Mouse (Mus musculus) kidney, adult 18-20 months (tissue): ENCODE measurements around the gene Plpp4.

Experiments
- DNase-seq: peaks from one replicate; pipeline ENCODE4 v3.0.0; 2021

The Plpp4 gene

DNA sequence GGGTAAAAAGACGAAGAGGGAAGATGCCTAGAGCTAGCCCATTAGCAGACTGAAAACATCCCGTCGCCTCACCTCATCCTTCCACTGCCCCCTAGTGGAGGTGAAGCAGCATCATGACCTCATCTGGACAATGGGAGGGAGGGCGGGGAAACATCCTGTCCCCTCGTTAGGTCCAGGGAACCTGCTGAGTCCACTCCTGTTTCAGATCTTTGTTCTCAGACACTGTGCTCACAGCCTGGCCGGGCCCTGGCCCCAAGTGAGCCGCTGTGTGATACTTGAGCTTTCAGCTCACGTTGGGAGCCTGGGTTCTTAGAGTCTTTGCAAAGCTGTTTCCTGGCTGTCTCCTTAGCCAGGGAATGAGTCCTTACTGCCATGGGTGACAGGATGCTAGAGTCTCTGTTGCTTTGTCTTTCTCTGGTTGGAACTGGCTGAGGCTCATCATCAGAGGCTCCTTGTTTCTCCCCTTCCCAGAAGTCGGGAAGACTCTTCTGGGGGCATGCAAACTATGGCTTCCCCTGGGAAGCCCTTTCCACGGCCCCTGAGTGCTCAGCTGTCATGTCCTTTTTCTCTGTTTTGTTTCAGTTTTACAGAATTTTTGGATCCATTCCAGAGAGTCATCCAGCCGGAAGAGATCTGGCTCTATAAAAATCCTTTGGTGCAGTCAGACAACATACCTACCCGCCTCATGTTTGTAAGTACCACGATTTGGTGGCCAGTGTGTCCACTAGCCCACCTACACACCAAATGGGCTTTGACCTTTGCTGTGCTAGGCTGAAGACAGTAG, 50.4 kb downstream of the Plpp4 start:
- no peak for DNase-seq

DNA sequence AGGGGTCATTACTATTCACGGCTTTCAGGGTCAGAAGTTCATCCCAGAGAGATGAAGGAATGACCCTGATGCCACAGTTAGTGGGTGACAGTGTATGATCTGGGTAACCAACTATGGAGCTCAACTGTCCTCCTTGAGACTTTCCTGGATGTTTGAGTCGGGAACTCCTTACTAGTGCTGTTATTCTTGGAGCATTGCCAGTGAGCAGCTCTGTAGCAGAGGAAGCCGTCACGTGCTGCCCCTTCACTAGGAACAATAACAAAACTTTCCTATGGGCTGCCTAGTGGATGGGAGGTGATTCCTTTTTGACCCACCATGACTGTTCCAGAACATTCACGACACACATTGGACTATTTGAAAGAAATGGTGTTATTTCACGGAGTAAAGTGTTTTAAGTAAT, 51.8 kb downstream of the Plpp4 start:
- no peak for DNase-seq

DNA sequence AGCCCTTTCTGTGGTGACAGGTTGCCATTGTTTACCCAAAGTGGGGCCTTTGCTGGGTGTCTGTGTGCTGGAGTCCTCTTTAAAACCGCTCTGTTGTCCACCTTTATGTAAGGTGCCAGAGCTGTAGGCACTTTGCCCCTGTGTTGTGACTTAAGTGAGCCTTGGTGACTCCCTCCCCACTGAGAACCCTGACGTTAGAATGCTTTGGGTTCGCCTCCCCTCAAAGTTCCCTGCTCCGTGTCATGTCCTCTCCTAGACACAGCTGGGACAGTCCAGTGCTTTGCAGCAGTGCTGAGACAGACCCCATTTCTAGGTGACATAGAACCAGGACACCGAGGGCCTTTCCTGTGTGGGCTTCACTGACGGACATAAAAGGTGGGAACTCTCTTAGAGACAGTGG, 55.7 kb downstream of the Plpp4 start:
- no peak for DNase-seq

DNA sequence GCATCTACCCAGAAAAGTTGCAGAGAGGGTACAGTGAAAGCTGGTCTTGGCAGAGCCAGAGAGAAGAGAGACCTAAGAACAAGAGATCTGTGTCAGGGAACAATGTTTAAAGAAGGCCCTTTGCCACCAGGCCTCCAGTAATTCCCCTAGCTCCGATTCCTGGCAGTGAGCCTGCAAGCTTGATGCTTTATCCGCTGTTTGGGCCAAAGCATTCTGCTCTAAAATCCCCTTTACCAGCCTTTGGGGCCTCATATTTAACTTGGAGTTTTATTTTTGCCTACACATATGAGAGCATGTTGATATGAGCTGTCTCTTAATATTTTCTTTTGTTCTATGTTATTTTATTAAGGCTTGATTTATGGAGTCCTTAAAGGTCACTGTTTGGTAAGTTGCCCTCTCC, 57.1 kb downstream of the Plpp4 start:
- DNase-seq: no peak

DNA sequence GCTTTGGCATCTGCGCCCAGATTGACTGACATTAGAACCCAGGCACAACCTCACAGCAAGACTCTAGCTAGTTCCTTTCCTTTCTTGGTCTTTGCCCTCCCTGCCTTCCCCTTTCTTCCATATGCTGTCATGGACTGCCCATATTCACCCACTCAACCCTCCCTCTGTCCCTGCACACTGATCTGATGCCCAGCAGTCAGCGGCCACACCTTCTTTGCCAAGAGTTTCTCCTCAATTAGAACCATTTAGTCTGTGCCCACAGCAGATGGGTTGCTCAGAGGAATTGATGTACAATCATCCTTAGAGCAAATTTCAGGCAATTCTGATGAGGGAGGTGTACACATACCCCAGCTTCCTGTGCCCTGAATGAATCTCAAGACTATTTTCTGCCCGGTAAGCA, 83.3 kb downstream of the Plpp4 start:
- no peak for DNase-seq

DNA sequence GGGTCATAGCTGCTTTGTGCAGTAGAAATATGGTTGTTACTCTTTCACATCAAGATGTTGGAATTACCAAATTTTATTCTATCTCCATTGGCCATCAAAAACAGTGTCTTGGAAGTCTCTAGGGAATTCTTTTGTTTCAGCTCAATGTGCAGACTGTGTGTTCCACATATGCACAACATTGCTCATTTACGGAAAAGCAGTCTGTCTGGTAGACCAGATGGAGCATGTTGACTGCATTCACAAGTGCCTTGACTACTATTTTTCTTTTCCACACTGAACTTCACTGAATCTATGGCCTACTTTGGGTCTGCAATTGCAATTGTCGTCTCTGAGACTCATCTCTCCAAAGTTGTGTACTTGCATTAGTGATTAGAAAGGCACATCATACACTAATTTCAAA, 98.7 kb downstream of the Plpp4 start:
- DNase-seq: no peak

DNA sequence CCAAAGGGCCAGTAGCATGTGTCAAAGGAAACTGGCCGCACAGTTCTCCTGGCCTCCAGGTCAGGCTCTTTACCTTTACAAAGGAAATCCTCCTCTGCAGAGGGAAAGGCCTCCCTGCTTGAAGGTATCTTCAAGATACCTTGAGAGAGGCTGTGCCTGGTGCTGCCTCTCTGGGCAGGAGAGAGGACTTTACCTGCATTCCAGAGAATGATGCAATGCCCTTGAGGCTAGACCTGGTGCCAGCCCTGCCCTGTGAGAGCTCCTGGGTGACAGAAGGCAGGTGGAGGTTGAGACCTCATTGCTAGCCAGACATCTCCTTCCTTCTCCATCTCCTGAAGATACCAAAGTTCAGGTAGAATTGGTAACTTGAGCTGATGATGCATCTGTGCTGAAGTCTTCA, 118.5 kb downstream of the Plpp4 start:
- no peak for DNase-seq

DNA sequence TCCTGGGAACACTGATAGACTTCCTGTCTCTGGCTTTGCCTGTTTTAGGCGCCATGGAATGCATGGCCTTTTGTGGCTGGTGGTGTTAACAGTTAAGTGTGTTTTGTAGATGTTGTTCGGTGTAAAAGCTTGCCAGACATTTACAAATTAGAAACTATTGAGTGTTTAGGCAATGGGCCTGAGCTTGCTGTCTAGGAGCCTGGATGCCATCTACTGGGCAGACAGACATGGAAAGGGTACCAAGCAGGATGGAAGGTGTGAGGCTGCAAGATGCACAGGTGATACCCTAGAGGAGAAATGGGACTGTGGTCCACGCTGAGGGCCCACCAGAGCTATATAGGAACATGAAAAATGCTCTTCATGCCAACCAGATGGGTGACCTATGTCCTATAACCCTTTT, 128.3 kb downstream of the Plpp4 start:
- no peak for DNase-seq

DNA sequence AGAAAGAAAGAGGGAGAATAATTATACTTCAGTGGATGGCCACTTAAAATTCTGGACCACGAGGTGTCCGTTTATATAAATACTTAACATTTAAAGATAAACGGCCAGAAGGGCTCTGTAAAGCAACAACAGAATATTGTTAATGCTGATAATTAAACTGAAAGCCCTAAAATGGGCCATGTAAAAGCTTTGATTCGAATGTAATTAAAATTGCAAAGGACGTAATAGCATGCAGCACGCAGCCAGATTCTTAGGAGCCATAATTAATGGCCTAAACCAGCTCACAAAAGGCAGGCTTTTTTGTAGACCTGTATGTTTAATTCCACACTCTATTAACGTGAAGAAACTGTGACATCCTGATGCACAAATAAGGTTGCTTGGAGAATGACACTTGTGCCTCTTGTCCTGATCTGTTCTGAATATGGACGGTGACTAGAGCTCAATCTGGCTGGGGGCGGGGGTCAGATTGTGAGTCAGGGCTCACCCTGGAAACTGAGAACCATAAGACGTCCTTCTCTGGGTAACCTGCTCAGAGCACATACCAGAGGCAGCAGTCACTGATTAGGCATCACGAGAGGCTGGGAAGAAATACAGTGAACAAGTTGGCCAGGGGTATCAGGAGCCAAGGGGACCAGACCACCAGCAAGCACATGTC, 136.1 kb downstream of the Plpp4 start:
- DNase-seq: no peak

DNA sequence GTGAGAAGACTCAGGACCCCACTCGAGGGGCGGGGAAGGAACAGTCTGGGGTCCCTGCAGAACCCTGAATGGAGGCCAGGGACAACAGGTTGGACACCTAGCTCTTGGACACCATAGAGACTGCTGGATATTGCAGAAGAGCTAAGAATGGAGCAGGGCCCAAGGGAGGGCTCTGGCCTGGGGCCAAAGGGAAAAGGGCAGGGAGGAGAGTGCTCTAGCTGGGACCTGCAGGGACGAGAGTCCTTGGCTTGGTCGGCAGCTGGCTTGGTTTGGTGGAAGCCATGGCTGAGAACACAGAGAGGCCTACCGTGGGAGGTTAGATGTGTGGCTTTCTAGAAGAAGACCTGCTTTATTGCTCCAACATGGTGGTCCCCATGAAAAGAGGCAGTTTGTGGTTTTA, 139.7 kb downstream of the Plpp4 start:
- DNase-seq: no peak

DNA sequence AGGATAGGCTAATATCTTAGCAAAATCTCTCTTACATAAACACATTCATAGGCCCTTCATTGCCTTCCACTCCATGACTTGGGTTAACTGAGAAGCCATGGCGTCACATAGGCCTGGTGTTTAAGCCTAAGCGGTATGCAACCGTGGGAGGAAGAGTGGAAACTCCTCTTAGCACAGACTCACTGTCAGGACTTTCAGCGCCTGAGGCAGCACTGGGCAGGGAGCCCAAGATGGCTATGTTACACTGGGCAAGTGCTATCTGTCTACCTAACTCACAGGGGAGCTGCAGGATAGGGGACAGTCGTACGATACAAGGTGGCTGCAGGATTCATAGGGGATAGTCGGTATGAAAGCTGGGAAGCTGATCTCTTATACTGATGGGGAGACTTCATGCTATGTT, 142.2 kb downstream of the Plpp4 start:
- DNase-seq: no peak

DNA sequence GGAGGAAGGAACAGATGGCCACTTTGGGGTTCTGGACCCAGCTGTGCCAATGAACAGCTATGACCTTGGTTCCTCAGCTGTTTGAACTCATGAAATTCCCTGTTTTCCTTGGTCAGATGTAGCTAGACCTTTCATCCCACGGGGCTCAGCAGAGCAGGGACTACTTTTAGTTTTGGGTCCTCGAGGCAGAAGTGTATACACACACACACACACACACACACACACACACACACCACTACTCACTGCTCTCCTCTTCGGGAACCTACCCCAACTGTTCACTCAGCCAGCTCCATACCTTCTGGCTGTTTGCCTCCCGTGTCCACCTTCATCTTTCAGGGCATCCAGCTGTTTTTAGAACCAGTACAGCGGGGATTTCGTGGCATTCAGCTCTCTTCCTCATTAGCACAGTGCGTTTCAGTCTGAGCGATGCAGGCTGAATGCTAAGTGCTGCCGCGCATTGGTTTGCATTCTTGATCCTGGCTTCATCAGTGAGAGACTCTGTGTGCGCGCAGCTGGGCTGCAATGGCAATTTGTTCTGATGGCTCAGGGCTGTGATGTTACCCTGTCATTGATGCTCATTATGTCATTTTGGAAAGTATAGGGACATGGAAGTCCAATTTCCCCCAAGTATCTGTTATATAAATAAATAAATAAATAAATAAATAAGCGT, 146.0 kb downstream of the Plpp4 start:
- DNase-seq: no peak

DNA sequence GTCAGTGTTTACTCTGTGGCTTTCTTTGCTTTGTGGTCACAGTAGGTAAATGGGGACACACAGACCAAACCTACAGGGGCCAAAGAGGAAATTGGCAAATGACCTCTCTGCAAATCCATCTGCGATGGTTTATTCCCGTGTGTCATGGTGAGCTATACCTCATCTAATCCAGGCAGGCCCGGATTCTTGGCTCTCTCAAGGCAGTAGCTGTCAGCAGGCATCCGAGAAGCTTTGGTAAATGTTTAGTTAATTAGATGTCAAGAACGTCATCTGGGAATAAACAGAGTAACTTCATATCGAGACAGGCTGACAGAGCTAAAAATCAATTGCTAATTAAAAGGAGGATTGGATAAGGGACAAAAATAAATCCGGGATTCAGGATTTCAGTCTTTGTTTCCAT, 149.2 kb downstream of the Plpp4 start:
- DNase-seq: no peak

DNA sequence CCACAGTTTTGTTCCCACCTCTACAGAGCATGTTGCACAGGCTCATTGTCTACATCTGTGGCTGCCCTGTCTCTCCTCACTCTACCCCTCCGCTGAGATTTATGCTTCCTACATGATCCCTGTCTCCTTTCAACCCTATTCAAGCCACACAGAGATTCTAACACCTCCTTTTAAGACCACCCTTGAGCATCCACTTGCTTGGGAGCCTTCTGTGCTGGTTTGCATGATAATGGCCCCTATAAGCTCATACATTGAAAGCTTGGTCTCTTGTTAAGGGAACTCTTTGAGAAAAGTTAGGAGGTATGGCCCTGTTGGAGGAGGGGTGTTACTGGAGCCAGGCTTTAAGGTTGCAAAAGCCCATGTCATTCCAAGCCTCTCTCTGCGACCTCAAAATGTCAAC, 155.9 kb downstream of the Plpp4 start:
- DNase-seq: no peak

DNA sequence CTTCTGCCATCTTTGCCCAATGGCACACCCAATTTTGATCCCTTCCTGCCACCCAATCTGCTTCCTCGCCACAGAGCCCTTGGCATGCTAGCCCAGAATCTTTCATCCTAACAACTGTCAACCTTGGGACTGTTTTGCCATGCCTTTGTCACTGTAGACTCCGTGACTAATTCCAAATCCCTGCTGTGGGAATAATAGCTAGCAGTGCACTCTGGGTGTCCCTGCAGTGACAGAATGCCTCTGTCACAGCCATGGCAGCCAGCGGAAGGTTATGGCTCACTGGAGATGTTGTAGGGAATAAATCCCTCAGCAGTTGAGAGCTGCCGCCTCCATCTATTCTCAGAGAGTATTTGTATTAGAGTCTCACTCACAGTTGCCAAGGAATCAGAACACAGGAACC, 158.3 kb downstream of the Plpp4 start:
- no peak for DNase-seq

DNA sequence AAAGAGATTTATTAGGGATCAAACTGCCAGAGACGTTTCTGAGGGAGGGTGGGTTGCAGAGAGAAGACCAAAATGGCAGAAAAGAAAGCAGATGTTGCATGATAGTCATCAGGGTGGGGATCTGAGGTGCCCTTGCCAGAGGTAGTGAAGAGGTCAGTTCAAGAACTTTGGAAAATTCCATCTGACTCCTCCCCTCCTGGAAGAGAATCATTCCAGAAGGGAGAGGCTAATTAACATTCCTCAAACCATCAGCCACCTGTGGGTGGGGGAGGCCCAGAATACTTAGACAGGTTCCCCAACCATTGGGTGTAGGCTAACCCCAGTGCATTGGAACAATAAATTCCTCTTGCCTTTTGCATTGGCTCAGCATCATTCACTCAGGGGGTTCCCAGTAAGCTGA, 164.3 kb downstream of the Plpp4 start:
- DNase-seq: no peak

DNA sequence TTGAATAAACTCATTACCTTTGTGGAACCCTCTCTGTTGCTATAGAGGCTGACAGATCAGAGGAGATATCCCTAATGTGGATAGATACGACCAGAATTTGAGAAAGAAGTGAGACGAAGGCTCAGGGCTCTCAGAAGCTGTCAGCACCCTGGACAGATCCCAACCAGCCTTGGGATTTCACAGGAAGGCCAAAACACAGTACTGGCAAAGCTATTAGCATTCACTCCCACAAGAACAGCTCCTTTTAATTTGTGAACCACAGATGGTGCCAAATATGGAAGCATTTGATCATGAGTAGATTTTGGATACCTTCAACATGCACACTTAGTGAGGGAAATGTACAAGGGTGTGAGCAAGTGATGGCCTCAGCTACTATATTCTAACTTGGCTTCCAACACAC, 168.7 kb downstream of the Plpp4 start:
- DNase-seq: no peak

DNA sequence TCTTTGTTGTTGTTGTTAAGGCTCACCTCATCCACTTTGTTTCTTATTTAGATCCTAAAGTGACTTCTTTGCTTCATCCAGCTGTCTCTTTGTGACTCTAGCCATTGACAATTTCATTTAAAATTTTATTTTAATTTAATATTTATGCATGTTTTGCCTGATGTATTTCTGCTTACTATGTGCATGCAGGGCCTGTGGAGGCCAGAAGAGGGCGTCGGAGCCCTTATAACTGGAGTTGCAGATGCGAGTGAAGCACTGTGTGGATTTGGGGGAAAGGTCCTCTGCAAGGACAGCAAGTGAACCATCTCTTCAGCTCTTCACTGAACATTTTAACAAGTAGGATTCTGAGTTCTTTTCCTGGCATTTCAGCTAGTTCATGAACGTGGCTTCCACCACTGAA, 172.0 kb downstream of the Plpp4 start:
- DNase-seq: no peak

DNA sequence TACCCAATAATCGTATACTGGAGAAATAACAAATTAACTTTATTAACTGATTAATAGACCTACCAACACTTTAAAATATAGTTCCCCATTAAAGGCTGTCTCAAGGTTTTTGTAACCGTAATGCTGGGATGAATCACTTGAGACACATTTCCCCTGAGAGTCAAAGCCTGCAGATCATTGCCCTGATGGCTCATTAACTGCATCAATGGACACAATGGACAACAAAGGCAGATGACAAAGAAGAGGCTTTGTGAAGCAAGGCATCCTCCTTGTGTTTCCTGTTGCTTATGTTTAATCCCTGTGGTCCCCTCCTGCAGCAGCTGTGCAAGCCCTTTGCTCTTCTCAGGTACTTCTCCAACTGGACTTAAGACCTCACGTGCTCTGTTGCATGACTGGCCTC, 173.1 kb downstream of the Plpp4 start:
- no peak for DNase-seq
